Mouse (Mus musculus): ENCODE measurements around the gene Tatdn2. TPM values are rescaled to one million over a fixed set of nuclear protein-coding genes. Genes with fewer than 3 reads are reported as not detected.

Tatdn2 gene
- total RNA-seq, 2 experiments from 2014 or later, result 30.5 to 39.6 TPM

Small RNA genes lying within 50 kb of the gene (microRNA-seq; reads per million reads assigned to microRNA genes)
- gene Mir7042, result 0 to 0.36 reads per million in 2 experiments

Other genes with a start within 250 kb of the Tatdn2 start
- under 1 TPM; 0.13 to 0.15 TPM for gene Il17re, start 238.6 kb upstream of the Tatdn2 start, total RNA-seq (2021)
- 1 to 10 TPM; 3.8 to 5.1 TPM for gene Il17rc, start 225.6 kb upstream of the Tatdn2 start, total RNA-seq (2021)
- 10 to 100 TPM; 39.1 to 49.8 TPM for gene Creld1, start 213.8 kb upstream of the Tatdn2 start, total RNA-seq (2021)
- gene Prrt3, start 195.1 kb upstream of the Tatdn2 start, total RNA-seq (2021), result not detected
- 10 to 100 TPM; 52.9 to 55.7 TPM for gene Emc3, start 165.4 kb upstream of the Tatdn2 start, total RNA-seq (2021)
- gene Fancd2, start 165.4 kb upstream of the Tatdn2 start, total RNA-seq (2021), result under 1 TPM; 0.20 to 0.30 TPM
- gene Fancd2os, start 96.3 kb upstream of the Tatdn2 start, total RNA-seq (2021), result not detected
- gene Brk1, start 92.3 kb upstream of the Tatdn2 start, total RNA-seq (2021), result 10 to 100 TPM; 36.3 to 37.5 TPM
- gene Vhl, start 73.1 kb upstream of the Tatdn2 start, total RNA-seq (2021), result 1 to 10 TPM; 3.5 to 4.5 TPM
- gene Irak2, start 58.6 kb upstream of the Tatdn2 start, total RNA-seq (2021), result 1 to 10 TPM; 3.1 to 3.9 TPM
- not detected for gene Ghrl, start 22.8 kb downstream of the Tatdn2 start, total RNA-seq (2021)
- 10 to 100 TPM; 61.1 to 64.3 TPM for gene Sec13, start 43.7 kb downstream of the Tatdn2 start, total RNA-seq (2021)

Data from gastrocnemius, postnatal 36 days (tissue).